Mouse (Mus musculus) gastrocnemius, postnatal 36 days (tissue): ENCODE data around the gene Dock4. TPM values are rescaled to one million over a fixed set of nuclear protein-coding genes. Genes with fewer than 3 reads are reported as not detected.
A peak's percentile ranks its signal among the peaks of the same experiment; 100 is the strongest.

Experiments used
- DNase-seq, 2 experiments: peaks; one replicate each; pipeline ENCODE4 v3.0.0; 2022
- intact Hi-C: fragments of 180-260 bp; cut with DNase I; formaldehyde crosslinking; loops from one replicate; pipeline ENCODE4 v1.15.1; 2025
- long read RNA-seq, 2 experiments: library from polyadenylated mRNA; stranded (forward); transcript quantifications; one replicate each; pipeline ENCODE4 v2.0.0; 2021
- total RNA-seq, 2 experiments: library from RNA; stranded (reverse); gene quantifications; 2 replicates each; pipeline ENCODE4 v1.2.3; 2021

The Dock4 gene
- 10 to 100 TPM; 10.4 to 11.6 TPM for total RNA-seq
- long read RNA-seq, experiment 1, partial matches to known transcripts, result 0 of 3 reads
- long read RNA-seq, experiment 1, other reads (novel, unspliced or antisense), result 3 of 3 reads
- long read RNA-seq, experiment 2, partial matches to known transcripts, result 3 of 3 reads
- long read RNA-seq, experiment 2, other reads (novel, unspliced or antisense), result 0 of 3 reads

DNA sequence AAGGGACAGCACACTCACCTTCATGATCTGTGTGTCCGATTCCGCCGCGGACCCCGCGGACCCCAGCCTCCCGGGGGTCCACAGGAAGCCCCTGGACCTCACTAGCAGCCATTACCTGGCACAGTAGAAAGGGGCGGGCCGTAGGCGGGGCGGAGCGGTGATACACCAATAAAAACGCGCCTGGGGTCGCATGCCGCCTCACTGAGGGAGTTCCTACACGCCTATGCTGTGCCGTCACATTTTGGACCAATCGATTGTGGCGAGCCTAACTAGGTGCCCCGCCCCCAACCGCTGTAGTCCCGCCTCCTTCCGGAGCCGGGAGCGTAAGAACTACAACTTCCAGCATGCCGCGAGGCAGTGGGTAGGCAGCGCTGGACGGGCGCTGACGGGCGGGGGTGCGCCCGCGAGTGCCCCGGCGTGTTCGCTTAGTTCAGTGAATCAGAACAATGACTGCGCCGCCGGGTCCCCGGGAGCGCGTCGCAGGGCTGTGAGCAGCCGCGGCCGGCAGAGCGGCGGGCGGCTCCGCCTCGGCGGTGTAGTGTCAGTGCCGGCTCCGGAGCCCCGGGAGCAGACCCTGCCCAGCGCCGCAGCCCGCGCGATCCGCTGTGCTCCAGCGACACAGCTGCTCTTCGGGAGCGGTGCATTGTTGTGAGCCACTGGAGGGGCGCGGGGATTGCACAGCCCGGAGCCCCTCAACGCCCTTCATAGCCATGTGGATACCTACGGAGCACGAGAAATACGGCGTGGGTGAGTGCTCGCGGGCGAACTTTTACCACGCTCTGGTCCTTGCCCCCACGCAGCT, at the start of gene Dock4, which contains the start of gene Zfp277:
Gene Dock4 (plus strand): TSS at position 305 of the 802 bp plus-strand sequence.
Gene Zfp277 (minus strand): TSS at position 255 of the 802 bp plus-strand sequence.
- DNase-seq, result peak; percentile 97 to 99
- intact Hi-C loops, result loop anchor here (5.0 to 10.0 kb wide), 2 partner anchors 189 to 369 kb away; no protein-coding TSS in a partner anchor

DNA sequence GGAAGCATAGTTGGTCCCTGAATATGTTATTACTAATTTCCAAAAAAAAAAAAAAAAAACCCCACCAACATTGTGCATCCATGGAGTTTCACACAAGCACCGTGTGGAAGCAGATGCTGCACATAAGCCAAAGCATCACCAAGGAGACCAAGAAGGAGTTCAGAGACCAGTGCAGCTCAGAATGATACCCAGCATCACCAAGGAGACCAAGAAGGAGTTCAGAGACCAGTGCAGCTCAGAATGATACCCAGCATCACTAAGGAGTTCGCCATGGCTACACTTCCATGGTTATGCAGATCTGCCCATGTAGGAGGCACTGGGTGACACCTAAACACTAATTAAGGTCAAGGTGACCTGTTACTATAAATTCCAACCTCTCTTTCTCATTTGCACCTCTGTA, 46.8 kb upstream of the Dock4 start:
- intact Hi-C loops, result no loop called here
- DNase-seq, result no peak

DNA sequence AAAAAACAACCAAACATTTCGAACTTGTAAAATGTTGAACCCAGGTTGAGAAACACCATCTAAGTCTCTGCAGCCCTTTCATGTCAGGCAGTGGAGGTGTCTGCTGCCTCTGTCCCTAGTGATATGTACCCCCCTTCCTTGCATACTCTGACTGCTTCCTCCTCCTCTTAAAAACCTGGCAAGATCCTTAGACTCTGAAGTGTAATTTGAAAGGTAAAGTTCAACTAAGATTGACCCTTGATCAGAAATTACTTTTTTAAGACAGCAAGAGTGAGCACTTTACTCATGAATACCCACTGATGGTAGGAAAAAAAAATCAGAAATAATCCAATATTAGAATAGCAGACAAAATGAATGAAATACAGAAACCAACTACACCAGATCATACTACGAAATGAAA, 46.4 kb upstream of the Dock4 start:
- intact Hi-C loops, result no loop called here
- DNase-seq, result no peak

DNA sequence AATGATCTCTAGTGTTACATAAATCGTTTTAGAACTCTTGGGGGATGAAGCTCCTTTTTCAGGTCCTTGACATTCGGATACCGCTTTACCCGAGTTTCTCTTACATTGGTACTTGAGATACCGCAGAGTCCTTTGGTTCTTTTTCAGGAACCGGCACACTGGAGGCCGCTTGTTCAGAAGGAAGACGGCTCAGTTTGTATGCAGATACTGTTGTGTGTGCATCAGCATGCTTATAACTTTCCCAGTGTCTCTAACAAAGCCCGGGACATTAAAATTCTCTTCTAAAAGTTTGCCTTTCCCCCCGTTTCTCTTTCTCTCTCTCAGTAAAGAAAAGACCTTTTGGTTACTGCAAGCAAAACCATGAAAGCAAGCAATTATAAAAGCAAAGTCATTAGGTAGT, 45.9 kb upstream of the Dock4 start:
- intact Hi-C loops, result no loop called here
- DNase-seq, result no peak

DNA sequence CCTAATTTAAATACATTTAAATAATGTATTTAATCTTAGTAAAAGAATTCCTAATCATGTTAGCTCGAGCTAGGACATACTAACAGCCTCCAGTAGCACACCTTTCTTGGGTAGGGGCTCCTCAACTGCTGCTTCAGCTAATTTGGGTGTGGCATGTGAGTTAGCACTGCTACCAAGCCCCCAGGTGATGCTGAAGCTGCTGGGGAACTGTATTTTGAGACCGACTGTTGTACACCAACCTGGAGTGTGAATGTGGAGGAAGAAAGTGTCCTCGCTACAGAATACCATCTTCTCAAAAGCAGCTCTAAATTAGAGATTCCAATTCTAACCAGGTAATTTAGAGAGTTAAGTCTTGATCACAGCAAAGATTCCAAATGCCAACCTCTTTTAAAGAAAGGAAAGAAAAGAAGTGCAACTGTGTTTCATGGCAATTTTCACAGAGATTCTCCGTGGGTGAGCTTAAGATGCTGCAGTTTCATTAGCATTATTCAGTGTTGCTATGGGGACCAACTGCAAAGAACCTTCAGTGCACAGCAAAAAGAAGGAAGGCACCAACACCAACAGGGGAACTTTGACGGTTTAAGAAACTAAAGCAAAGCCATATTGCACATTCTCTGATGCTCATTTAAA, 31.0 kb upstream of the Dock4 start:
- intact Hi-C loops, result no loop called here

DNA sequence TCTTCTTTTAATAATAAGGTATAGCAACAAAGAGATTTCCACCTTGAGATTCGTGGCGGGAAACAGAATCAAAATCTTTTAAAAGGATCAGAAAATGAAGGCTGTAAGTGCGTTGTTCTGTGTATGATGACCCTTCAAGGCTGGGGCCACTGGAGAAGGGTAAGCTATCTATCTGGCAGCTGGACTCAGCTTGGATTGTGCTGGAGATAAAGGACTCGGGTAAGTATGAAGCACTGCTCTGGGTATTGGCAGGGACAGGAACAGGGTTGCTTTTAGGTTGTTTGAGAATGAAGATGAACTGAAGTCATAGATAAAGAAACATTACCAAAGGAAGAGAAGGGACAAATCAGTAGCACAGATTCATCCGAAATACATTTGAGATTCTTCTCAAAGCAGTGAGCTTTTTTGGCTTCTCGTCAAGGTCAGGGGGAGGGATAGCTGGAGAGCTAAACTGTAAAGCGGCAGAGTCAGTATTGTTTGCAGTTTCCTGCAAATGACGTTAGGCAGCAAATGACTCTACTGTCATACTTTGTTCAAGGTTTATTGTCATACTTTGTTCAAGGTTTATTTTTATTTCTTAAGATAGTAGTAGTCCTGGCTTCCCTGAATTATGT, 30.3 kb upstream of the Dock4 start:
- DNase-seq, result no peak
- intact Hi-C loops, result no loop called here

More for the DNA sequence above, 31.0 kb upstream of the Dock4 start:
- DNase-seq, result no peak

DNA sequence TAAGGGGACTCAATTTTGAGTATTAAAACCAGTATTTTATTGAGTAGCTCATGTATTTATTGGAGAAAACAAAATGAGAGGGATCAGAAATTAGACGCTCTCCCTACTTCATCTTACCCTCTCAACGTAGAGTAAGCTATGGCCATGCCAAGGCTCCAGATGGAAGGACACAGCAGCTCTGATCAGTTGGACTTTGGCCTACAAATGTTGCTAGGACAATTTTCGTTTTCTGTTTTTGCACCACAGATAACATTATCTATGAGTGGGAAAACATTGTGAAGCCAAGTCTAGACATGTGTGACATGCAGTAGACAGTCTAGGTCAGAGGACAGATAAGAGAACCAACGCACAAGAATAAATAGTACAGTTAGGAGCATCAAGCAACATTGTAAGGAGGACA, 28.5 kb upstream of the Dock4 start:
- intact Hi-C loops, result no loop called here
- DNase-seq, result no peak

DNA sequence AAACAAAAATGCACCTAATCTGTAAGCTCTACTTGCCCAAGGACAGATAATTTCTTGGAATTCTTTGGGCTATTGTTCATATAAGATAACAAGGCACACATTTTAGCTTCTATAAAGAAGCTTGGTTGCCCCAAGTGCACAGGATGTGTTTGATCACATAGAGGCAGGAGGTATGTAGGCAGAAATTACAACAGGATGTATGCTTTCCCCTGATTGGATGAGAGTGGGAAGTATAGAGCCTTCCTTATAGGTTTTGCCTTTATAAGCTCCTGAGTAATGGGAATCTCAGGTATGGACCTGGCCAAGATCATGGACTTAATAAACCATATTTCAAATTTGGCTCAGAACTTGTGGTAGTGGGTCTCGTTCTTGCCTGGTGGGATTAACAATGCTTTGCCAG, 20.8 kb upstream of the Dock4 start:
- intact Hi-C loops, result no loop called here
- no peak for DNase-seq

DNA sequence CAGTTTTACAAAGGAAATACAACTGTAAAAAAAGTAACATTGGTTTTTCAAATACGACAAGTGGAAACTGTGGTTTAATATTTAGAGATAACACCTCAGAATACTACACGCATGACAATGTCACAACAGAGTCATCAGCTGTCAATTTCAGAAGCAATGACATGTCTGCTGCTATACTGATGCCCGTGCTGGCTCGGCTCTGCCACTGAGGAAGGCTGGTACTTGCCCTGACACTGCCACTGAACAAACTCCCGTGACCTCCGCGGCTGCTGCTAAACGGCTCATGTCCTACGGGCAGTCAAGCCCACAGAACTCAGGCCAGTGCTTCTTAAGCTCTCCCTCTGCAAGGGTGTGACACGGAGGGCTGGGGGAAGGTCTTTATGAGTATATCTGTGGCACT, 18.1 kb upstream of the Dock4 start:
- intact Hi-C loops, result no loop called here
- no peak for DNase-seq

DNA sequence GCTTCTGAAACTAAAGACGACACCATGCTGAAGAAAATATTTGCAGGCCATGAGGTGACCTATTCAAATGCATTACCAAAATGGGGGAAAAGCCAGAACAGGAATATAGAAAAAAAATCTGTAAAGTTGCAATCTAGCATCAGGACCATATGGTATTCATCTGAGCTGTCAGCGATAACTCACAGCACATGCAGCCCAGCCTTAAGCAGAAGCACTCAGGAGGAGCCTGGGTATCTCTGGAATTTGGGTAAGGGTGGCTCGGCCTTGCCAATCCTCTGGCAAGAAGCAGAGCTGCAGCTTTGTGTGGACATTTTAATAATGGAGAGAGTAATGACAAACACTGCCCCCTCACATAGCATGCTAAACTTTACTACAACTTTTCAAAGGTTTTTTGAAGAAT, 15.8 kb upstream of the Dock4 start:
- intact Hi-C loops, result no loop called here

DNA sequence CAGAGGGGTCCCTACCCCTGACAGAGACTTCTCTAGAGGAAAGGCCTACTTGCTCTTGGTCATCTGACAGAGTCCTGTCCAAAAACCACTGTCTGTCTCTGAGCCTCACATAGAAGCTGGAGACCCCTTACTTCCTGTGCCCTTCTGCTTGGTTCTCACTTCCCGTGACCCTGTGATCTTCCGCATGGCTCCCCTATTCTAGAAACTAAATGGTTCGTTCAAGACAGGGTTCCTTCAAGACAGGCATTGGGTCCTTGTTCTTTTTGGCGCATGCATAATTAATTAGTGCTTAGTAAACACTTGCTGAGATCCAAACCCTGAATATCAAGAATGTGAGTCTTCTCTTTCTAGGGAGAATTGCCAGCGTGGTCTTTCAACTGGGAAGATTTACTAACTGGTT, 14.7 kb upstream of the Dock4 start:
- no peak for DNase-seq
- intact Hi-C loops, result no loop called here

More for the DNA sequence above, 15.8 kb upstream of the Dock4 start:
- DNase-seq, result no peak

DNA sequence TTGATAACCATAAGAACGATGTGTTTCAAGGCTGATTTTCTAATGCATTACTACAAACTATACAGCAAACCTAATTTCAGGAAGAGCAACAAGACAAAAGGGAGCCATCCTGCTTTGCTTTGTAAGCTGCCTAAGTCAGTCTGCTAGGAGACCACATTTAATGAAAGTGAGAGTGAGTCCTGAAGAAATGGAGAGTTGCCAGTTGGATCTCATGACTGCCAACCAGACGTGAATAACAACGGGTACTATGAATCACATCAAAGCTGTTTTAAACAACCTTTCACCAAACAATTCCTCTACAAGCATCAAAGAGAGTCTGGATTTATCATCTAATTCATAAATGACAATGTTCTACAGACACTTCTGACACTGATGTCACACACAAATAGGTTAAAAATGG, 11.7 kb upstream of the Dock4 start:
- intact Hi-C loops, result no loop called here
- no peak for DNase-seq

DNA sequence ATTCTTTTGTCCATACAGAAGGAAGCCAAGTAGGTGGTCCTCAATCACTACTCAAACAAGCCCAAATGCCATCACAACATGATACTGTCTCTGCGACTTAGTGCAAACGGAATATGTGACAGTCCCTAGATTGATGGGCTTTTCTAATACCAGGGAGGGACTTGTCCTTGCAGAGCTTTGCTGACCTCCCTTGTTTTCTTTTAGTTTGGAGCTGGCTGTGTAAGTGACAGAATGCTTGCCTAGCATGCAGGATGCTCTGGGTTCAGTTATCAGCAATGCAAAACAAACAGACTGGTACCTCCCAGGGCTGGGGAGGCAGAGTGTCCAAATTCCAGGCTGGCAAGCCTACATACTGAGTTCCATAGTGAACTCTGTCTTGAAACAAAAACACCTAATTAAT, 7.7 kb upstream of the Dock4 start:
- no peak for DNase-seq
- intact Hi-C loops, result no loop called here

DNA sequence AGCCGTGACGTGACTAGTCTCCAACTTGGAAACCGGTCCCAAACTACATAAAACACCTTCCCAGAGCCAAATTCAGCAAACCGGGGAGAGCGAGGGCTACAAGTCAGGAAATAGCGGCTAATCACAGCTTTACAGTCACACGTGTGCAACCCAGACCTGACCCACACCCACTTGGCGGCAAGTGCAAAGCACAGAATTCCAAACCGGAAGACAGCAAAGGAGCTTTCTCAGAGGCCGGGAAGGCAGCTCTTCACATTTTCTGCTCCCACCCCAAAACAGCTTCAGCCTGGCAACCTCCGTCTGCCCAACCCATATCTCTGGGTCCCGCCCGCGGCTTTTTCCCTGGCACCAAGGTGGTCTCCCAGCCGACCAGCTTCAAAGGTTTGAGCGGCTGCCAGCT, 546 bp upstream of the Dock4 start:
- DNase-seq, result no peak
- intact Hi-C loops, result loop anchor here (5.0 to 10.0 kb wide), 2 partner anchors 188 to 370 kb away; no protein-coding TSS in a partner anchor

DNA sequence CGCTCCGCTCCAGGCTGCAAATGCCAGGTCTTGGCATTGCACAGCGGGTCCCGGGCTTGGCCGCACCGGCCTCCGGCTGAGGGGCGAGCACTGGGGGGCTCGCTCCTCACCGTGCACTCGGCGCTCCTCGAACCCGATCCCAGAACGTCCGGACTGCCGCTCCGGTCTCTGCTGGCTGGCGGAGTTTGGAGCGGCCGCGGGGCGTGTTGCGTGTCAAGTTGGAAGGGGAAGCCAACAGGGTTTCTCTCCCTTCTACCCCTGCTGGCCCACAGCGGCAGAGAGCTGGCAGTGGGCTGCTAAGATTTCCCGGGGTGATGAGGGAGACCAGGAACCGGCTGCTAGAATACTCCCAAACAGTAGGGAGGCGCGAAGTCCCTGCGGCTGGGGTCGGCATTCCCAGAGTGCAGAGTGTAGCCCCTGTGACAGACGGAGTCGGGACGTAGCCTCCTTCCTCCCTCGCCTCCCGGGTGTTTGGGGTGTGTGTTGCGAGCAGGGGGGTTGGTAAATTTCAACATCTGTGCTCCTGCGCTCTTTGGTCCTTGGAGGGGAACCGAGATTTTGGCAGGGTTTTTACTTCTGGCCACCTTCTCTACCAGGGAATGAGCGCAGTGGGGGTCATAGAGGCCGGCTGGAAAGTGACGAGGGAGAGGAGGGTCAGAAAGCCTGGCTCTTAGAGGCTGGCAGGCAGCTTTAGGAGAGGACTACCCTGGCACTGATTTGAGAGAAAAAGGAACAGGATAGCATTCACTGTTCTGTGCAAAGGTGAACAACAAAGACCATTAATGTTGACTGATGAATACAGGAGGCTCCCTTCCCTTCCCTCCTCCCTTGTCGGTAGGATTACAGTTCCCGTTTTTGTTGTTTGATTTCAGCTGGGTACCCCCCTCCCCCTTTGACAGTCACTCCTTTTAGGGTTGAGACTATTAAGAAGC, 964 bp downstream of the Dock4 start:
- intact Hi-C loops, result loop anchor here (5.0 to 10.0 kb wide), 2 partner anchors 189 to 368 kb away; no protein-coding TSS in a partner anchor
- DNase-seq, result peak; percentile 36 to 48

DNA sequence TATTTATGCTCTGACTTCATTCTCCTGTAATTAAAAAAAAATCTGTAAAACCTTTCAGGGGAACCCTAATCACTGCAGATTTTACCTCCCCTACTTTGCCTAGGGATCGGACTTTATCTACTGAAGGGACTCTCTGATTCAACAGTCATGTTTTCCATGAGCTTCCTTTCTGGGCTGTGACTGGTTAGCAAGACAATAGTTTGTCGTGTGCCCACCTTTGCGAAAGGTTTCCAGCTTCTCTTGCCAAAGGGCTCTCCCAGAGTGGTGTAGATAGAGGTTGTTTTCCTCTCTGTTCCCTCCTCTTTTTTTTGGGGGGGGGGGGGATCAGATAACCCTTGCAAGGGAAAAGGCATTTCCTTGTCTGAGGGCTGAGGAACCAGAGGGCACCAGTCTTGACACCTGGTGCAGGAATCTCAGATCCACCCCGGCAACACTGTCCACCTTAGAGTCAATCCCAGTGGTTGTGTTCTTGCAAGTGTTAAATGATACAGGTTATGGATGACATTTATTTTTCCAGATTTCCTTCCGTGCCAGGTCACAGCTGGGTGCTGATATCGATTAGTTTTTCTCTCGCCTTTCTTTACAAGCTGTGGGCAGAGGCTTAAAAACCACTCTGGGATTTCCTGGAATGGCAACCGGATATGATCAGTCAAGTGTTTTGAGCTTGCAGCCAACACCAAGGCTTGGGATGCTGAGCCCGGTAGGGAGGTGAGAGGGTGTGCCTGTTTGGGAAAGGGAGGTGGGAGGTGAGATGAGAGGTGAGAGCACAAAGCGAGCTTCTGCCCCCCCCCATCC, 2.0 kb downstream of the Dock4 start:
- intact Hi-C loops, result loop anchor here (5.0 to 10.0 kb wide), 2 partner anchors 190 to 367 kb away; no protein-coding TSS in a partner anchor
- no peak for DNase-seq

DNA sequence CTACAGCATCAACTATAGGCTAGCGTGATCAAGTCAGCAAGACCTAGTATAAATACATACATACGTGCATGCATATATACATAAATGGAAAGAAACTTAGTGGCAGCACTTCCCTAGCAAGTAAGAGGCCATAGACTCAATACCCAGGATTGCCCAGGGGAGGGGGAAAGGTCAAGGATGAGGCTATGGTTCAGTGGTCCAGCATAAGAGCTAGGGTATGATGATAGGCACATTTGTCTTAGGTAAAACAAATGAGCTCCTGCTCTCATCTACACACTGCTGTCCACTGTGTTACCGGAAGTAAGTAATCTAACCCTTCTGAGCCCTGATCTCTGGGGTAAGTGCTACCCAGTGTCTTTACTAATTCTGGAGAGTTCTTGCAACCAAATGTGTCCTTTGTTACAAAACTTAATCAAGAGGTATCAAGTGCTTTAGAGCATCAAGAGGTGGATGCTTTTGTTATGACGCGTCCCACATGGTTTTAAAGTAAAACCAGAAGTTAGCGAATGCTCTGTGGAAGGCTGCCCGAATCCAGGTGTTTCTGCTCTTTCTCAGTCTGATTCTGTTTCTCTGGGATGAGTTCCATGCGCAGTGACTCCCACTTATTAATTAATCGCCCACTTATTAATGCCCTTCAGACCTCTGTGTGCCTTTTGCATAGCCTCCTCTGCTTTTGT, 3.5 kb downstream of the Dock4 start:
- no peak for DNase-seq
- intact Hi-C loops, result loop anchor here (5.0 to 10.0 kb wide), 2 partner anchors 192 to 366 kb away; no protein-coding TSS in a partner anchor

DNA sequence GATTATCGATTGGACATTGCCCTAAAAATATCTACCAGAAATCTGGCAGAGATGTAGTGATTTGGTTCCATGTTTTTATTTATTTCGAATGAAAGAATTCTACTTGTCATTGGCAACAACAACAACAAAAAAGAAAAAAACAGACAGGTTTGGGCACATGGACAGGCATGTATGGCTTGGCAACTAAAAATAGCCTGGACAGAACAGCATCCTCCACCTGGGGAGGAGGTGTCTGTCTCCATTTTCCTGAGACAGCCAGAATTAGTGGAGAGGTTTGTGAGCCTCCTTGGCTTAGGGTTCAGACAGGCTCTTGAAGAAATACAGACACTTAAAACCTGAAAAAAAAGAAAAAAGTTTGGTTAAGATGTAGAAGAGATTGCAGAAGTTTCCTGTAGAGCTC, 10.8 kb downstream of the Dock4 start:
- intact Hi-C loops, result no loop called here
- no peak for DNase-seq
